Mouse (Mus musculus) adipocyte (in vitro differentiated cells): ENCODE measurements around the gene L3mbtl1.

Source experiments
- DNase-seq: peaks from one replicate; pipeline ENCODE4 v3.0.0-alpha.2; 2016; ENCODE audit warnings: low spot score

The L3mbtl1 gene

DNA sequence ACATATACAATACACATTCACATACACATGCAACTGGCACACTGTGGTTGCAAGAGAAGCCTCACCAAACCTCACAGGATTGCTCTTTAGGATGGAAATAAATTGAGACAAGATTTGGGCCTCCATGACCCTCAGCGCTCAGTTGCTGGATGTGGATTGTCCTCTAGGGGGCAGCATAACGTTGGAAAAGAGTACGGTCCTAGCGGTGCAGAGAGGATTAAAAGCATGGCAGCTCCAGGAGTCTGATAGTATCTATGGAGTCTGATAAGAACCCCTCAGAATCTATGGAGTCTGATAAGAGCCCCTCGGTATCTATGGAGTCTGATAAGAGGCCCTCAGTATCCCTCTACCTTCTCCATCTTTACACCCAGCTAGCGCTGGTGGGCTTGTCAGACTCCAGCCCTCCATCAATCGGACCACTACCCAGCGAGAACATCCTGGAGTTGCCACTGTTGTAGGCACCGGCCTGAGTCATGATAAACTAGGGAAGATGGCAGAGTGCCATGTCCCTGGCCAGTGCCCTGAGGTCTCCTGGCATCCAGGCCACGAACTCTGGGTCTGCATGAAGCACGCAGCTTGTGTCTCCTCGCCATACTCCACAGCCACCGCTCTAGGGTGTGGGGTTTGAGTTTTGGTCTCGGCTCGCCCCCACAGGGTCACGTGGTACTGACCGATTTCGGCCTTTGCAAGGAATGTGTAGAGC lies 55.4 kb downstream of the L3mbtl1 start:
- peak; percentile 56 for DNase-seq

DNA sequence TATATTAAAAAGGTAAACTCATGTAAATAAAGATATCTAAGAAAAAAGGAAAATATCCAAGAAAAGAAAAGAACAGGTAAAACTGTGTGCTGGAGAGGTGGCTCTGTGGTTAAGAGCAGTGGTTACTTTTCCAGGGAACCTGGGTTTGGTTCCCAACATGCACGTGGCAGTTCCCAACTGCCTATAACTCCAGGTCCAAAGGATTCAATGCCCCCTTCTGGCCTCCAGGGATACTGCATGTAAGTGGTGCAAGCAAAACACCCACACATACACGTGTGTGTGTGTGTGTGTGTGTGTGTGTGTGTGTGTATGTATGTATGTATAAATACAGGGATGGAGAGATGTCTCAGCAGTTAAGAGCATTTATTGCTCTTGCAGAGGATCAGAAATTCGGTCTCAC lies 56.5 kb downstream of the L3mbtl1 start:
- no peak for DNase-seq

DNA sequence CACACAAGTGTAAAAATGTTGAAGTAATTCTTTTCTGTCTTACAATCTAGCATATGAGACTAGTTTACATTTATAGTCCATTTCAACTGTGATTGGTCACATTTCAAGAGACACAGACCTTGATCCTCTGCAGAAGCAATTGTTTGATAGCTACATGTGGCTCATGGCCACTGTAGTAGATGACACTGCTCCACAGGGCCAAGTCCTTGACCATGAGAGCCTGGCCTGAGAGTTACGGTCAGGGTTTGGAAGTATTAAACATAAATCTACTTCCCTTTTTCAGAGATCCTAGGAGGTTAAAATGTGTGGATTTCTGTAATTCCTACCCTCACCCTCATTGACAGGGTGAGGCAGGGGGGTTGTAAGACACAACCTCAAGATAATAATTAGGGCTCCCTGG lies 57.8 kb downstream of the L3mbtl1 start:
- no peak for DNase-seq

DNA sequence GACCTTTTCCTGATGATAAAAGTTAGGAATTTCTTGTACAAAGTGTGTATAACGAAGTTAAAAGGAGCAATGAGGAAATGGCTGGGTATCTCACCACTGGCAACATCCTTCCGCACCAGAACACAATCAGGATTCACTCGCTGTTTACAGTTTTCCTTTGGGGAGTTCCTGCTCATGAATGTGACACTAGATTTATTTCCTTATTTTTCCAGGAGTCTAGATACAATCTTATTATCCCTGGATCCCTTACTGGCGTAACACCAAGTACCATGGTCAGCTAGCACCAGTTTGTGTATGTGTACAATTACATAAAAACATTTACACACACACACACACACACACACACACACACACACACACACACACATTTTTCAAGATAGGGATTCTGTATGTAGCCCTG lies 64.0 kb downstream of the L3mbtl1 start:
- no peak for DNase-seq

DNA sequence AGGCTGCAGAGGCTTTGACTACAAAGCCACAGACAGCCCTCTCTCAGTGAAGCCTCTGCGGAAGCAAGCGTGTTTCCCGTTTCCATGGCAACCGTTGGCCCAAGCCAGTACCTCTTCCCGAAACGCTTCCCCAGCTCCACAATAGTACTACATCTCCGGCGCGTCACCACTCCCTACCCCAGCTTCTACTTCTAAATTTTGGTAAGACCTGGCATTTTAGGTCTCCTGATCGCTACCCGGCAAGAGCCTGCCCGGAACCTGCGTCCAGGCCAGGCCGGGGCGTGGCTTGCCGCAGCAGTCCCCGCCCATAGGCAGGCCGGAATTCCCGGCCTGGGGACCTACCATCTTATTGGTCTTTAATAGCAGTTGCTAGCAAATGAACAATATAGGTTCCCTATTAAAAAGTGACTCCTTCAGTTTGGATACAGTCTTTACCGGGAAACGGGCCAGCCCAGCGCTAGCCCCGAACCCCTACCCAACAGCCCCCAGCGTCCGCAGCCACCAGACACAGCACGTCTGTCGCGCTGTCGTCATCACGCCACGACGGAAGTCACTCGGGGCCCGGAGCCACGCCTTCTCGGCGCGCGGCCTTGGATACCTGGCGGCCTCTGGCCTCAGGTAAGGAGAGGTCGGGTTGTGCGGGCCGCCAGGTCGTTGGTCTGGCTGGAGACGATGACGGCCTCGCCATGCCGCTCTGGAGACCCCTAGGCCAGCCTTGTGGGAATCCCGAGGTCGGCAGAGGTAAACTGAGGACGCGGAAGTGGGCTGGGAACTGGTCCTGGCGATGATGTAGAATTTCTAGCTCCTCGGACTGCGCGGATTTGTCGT lies 73.9 kb downstream of the L3mbtl1 start, which contains the start of gene Ift52:
Gene Ift52, plus strand, starts transcription at position 439 of the 828 bp plus-strand sequence.
- DNase-seq: peak; percentile 92
